Mouse (Mus musculus) embryo, embryonic 9.5 days (tissue): ENCODE data around the gene 9030025P20Rik.
"Not testable (repeated sequence)": the region's sequence is repeated elsewhere in the genome, so short reads cannot be mapped to it uniquely, and the experiment has no call there.

ENCODE experiments used
- DNase-seq: peaks from one replicate; pipeline ENCODE4 v3.0.0-alpha.2; 2017; ENCODE audit errors: extremely low spot score

9030025P20Rik gene

GRCm38 (mm10) chr17:14978362-14979038, at the start of gene 9030025P20Rik, which contains the start of gene Gm3417:
TSS of gene 9030025P20Rik (plus strand) at chr17:14978468.
TSS of gene Gm3417 (minus strand) at chr17:14978790.
- not testable (repeated sequence) for DNase-seq

- no peak for DNase-seq
Measured at GRCm38 (mm10) chr17:14928631-14929030, 49.6 kb upstream of the 9030025P20Rik start.

GRCm38 (mm10) chr17:14930697-14931096, 47.6 kb upstream of the 9030025P20Rik start:
- no peak for DNase-seq

- no peak for DNase-seq
Measured at GRCm38 (mm10) chr17:14931469-14931868, 46.8 kb upstream of the 9030025P20Rik start.

- DNase-seq, result not testable (repeated sequence)
Measured at GRCm38 (mm10) chr17:14935280-14935679, 43.0 kb upstream of the 9030025P20Rik start.

GRCm38 (mm10) chr17:14935841-14936605, 42.2 kb upstream of the 9030025P20Rik start:
- DNase-seq, result no peak

GRCm38 (mm10) chr17:14942181-14942580, 36.1 kb upstream of the 9030025P20Rik start:
- not testable (repeated sequence) for DNase-seq

- DNase-seq, result peak; percentile 98
Measured at GRCm38 (mm10) chr17:14943009-14943728, 35.1 kb upstream of the 9030025P20Rik start, which contains the start of the genes Wdr27 and 1600012H06Rik. TSS of gene Wdr27 (minus strand) at chr17:14943158. TSS of gene 1600012H06Rik (plus strand) at chr17:14943184.

- no peak for DNase-seq
Measured at GRCm38 (mm10) chr17:14943729-14944059, 34.6 kb upstream of the 9030025P20Rik start.

GRCm38 (mm10) chr17:14944551-14944950, 33.7 kb upstream of the 9030025P20Rik start:
- DNase-seq, result no peak

- DNase-seq, result no peak
Measured at GRCm38 (mm10) chr17:14949161-14949827, 29.0 kb upstream of the 9030025P20Rik start.

GRCm38 (mm10) chr17:14953452-14953851, 24.8 kb upstream of the 9030025P20Rik start:
- DNase-seq, result no peak

GRCm38 (mm10) chr17:14958686-14959327, 19.5 kb upstream of the 9030025P20Rik start:
- no peak for DNase-seq

- DNase-seq, result no peak
Measured at GRCm38 (mm10) chr17:14959979-14960378, 18.3 kb upstream of the 9030025P20Rik start.

- peak; percentile 33 for DNase-seq
Measured at GRCm38 (mm10) chr17:14960520-14960919, 17.7 kb upstream of the 9030025P20Rik start.

GRCm38 (mm10) chr17:14960951-14961556, 17.2 kb upstream of the 9030025P20Rik start, which contains the start of gene Phf10:
TSS of gene Phf10 (minus strand) at chr17:14961273.
- peak; percentile 52 for DNase-seq

- not testable (repeated sequence) for DNase-seq
Measured at GRCm38 (mm10) chr17:14961557-14962154, 16.6 kb upstream of the 9030025P20Rik start.

GRCm38 (mm10) chr17:14968373-14968913, 9.8 kb upstream of the 9030025P20Rik start:
- not testable (repeated sequence) for DNase-seq

- not testable (repeated sequence) for DNase-seq
Measured at GRCm38 (mm10) chr17:14977718-14978361, 428 bp upstream of the 9030025P20Rik start.
